Mouse (Mus musculus) stomach, embryonic 14.5 days (tissue): ENCODE results near the gene Gpr37. TPM values are rescaled to one million over a fixed set of nuclear protein-coding genes. Genes with fewer than 3 reads are reported as not detected.

Source experiments
- ATAC-seq: fragments of 200-750 bp; cut with Nextera tagmentation; 2 replicates; pipeline ENCODE4 v1.8.0; 2017; ENCODE audit warnings: low read depth, moderate TSS enrichment; ENCODE audit not compliant: insufficient number of reproducible peaks, insufficient read depth, low FRiP score
- H3K27ac ChIP-seq: fragments of 300-500 bp; sonication (generic); 2 replicates; pipeline ENCODE4 v1.5.1; 2014; ENCODE audit warnings: mild to moderate bottlenecking, low read length, moderate library complexity, mixed read lengths
- H3K27me3 ChIP-seq: fragments of 300-500 bp; sonication (generic); 2 replicates; pipeline ENCODE4 v1.6.1; 2014; ENCODE audit warnings: low read length, control low read depth, mixed read lengths; ENCODE audit not compliant: control insufficient read depth, insufficient read depth
- H3K36me3 ChIP-seq: fragments of 300-500 bp; sonication (generic); 2 replicates; pipeline ENCODE4 v1.6.1; 2014; ENCODE audit warnings: mild to moderate bottlenecking, control low read depth, low read length, moderate library complexity, mixed read lengths; ENCODE audit not compliant: control insufficient read depth, insufficient read depth
- H3K4me1 ChIP-seq: fragments of 300-500 bp; sonication (generic); 2 replicates; pipeline ENCODE4 v1.6.1; 2014; ENCODE audit warnings: low read length, control low read depth, mixed read lengths; ENCODE audit not compliant: control insufficient read depth, insufficient read depth
- H3K4me2 ChIP-seq: fragments of 300-500 bp; sonication (generic); replicated peaks from 2 replicates; pipeline ENCODE4 v1.6.1; 2014; ENCODE audit warnings: low read depth, low read length, control low read depth
- H3K4me3 ChIP-seq: fragments of 300-500 bp; sonication (generic); 2 replicates; pipeline ENCODE4 v1.5.1; 2014; ENCODE audit warnings: low read depth, low read length, control low read depth
- H3K9ac ChIP-seq: fragments of 300-500 bp; sonication (generic); replicated peaks from 2 replicates; pipeline ENCODE4 v1.6.1; 2014; ENCODE audit warnings: low read depth, mild to moderate bottlenecking, control low read depth, low read length, moderate library complexity, mixed read lengths
- H3K9me3 ChIP-seq: fragments of 300-500 bp; sonication (generic); 2 replicates; pipeline ENCODE4 v1.6.1; 2016; ENCODE audit warnings: low read depth, low read length, control low read depth; ENCODE audit not compliant: control insufficient read depth
- WGBS: fragments of 180-500 bp; shearing (Covaris S2); extraction: QIAGEN DNeasy Blood & Tissue Kit; methylation state at CpG from one replicate; pipeline ENCODE4 v1.1.7; 2014; 5-methylcytosine and 5-hydroxymethylcytosine counted together
- polyA plus RNA-seq: library from polyadenylated mRNA; unstranded; fragments of >200 nt; fragmentation: Nextera tagmentation; extraction: Ambion mirVana; gene quantifications from 2 replicates; pipeline ENCODE4 v1.2.1, GENCODE M21; 2014

Gpr37 gene
- polyA plus RNA-seq, 1 experiment from 2014 or later = 2.6 TPM

GRCm38 (mm10) chr6:25688927-25689519 lies 1.5 kb downstream of the Gpr37 start:
- Histone ChIP-seq H3K4me2 (peak overlapping the region; percentile 94), H3K4me1 (peaks cover 4% of the 10 kb centered on the region; the same call in 1 of the 2 replicates), H3K27me3 (no peaks in the 10 kb centered on the region), H3K9ac (peak overlapping the region; percentile 18; the same call in 1 of the 2 replicates), H3K9me3 (no peaks in the 10 kb centered on the region), H3K36me3 (no peaks in the 10 kb centered on the region), H3K27ac (no peak overlapping the region), H3K4me3 (peak overlapping the region; percentile 52)
- no peak for ATAC-seq
- WGBS = under 1% methylated on average over 25 of the region's 25 CpGs

DNA sequence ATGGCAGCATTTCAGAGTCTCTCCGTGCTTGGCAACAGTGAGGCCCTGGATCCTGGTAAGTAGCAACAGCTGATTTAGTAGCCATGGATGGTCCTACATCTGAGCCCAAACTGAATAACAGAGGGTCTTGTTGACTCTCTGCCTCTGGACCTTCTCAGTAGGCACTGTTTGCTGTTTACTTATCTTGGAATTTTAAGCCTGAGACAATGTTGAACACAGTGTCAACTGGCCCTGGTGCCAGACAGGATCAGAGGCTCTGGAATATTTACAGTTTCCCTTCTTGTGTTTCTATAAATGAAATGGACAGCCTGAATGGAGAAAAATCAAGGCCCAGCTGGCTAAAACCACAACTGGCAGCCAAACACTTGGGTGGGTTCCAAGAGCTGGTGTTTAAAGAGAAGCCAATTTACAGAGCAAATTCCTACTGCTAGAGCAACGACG lies 3.7 kb downstream of the Gpr37 start:
- Histone ChIP-seq H3K36me3 (no peaks in the 10 kb centered on the region), H3K4me3 (peak overlapping the region; percentile 1; the same call in 1 of the 2 replicates), H3K4me2 (peak overlapping the region; percentile 3; the same call in 1 of the 2 replicates), H3K4me1 (peaks cover 4% of the 10 kb centered on the region; the same call in 1 of the 2 replicates), H3K27ac (no peak overlapping the region), H3K27me3 (no peaks in the 10 kb centered on the region), H3K9ac (no peak overlapping the region), H3K9me3 (no peaks in the 10 kb centered on the region)
- WGBS = 32% methylated on average over 3 of the region's 3 CpGs
- ATAC-seq = no peak

DNA sequence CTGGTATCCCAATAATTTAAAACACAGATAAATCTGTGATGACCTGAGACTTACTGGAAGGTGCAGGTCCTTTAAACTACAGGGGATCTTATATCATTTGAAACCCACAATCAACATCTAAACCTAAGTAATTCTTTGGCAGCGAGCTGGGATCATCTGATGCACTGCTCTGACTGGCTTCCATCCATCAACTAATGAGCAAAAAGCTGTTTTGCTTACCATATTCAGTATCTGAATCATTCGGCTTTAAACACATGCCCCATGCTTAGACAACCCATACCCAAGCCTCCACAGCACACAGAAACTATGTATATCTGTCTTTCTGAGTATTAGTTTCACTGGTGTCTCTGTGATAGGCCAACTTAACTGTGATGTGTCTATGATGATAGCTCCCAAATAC lies 6.1 kb downstream of the Gpr37 start:
- WGBS = 87% methylated on average over 2 of the region's 2 CpGs
- ATAC-seq = no peak
- H3K4me2 ChIP-seq = no peak overlapping the region

GRCm38 (mm10) chr6:25675111-25675510 lies 15.4 kb downstream of the Gpr37 start:
- Histone ChIP-seq H3K4me1 (no peaks in the 10 kb centered on the region), H3K9ac (no peak overlapping the region), H3K9me3 (no peaks in the 10 kb centered on the region), H3K4me3 (no peak overlapping the region), H3K27me3 (no peaks in the 10 kb centered on the region), H3K4me2 (no peak overlapping the region), H3K36me3 (no peaks in the 10 kb centered on the region), H3K27ac (no peak overlapping the region)
- 88% methylated on average over 4 of the region's 4 CpGs for WGBS
- no peak for ATAC-seq

More for the DNA sequence above, 6.1 kb downstream of the Gpr37 start:
- H3K4me1 ChIP-seq = peaks cover 4% of the 10 kb centered on the region; the same call in 1 of the 2 replicates
- H3K9ac ChIP-seq = no peak overlapping the region
- H3K9me3 ChIP-seq = no peaks in the 10 kb centered on the region
- H3K36me3 ChIP-seq = no peaks in the 10 kb centered on the region
- H3K4me3 ChIP-seq = no peak overlapping the region
- no peaks in the 10 kb centered on the region for H3K27me3 ChIP-seq
- H3K27ac ChIP-seq = no peak overlapping the region

DNA sequence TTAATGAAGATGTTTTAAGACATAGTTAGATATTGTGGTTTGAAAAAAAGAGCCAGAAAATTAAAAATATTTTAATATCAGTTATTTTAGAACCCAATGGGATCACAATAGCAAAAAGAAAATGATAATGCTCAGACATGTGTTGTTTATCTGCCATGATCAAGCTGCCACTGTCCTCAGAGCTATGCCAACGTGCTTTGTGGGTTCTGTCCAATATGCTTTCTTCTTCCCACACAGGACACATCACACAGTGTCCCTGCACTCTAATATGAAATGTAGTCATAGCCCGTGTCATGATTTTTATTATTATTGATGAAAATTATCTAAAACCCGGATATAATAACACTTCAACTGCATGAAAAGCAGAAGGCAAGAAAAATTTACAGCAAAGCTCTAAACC lies 16.7 kb downstream of the Gpr37 start:
- Histone ChIP-seq H3K4me3 (no peak overlapping the region), H3K4me2 (no peak overlapping the region), H3K27me3 (no peaks in the 10 kb centered on the region), H3K9ac (no peak overlapping the region), H3K4me1 (no peaks in the 10 kb centered on the region), H3K9me3 (no peaks in the 10 kb centered on the region), H3K36me3 (no peaks in the 10 kb centered on the region), H3K27ac (no peak overlapping the region)
- 67% methylated on average over 3 of the region's 3 CpGs for WGBS
- ATAC-seq = no peak

GRCm38 (mm10) chr6:25670150-25670549 lies 20.4 kb downstream of the Gpr37 start:
- H3K27me3 ChIP-seq = no peaks in the 10 kb centered on the region
- H3K36me3 ChIP-seq = no peaks in the 10 kb centered on the region
- no peaks in the 10 kb centered on the region for H3K9me3 ChIP-seq
- 64% methylated on average over 4 of the region's 4 CpGs for WGBS
- no peak overlapping the region for H3K9ac ChIP-seq
- no peak overlapping the region for H3K4me3 ChIP-seq
- H3K4me2 ChIP-seq = no peak overlapping the region
- ATAC-seq = no peak
- no peaks in the 10 kb centered on the region for H3K4me1 ChIP-seq
- H3K27ac ChIP-seq = no peak overlapping the region

DNA sequence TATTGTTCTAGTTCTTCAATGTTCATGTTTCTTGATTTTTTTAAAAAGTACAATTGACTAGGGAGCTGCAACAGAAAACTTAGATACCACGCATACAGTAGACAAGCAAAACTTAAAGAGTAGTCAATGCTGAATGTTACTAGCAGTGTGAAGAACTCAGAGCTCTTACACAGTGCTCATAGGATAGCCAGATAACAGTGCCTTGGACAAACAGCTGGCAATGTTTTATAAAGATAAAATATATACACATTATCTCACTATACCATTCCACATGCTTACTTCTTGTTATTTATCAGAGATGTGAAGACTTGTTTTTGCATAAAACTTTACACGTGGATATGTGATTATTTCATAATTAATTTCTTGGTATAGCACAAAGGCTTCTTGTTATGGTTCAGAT lies 26.6 kb downstream of the Gpr37 start:
- no peaks in the 10 kb centered on the region for H3K27me3 ChIP-seq
- WGBS = 84% methylated on average over 2 of the region's 2 CpGs
- H3K4me1 ChIP-seq = no peaks in the 10 kb centered on the region
- H3K9me3 ChIP-seq = no peaks in the 10 kb centered on the region
- no peak overlapping the region for H3K4me3 ChIP-seq
- no peak for ATAC-seq
- H3K4me2 ChIP-seq = no peak overlapping the region
- no peak overlapping the region for H3K27ac ChIP-seq
- no peaks in the 10 kb centered on the region for H3K36me3 ChIP-seq
- no peak overlapping the region for H3K9ac ChIP-seq

DNA sequence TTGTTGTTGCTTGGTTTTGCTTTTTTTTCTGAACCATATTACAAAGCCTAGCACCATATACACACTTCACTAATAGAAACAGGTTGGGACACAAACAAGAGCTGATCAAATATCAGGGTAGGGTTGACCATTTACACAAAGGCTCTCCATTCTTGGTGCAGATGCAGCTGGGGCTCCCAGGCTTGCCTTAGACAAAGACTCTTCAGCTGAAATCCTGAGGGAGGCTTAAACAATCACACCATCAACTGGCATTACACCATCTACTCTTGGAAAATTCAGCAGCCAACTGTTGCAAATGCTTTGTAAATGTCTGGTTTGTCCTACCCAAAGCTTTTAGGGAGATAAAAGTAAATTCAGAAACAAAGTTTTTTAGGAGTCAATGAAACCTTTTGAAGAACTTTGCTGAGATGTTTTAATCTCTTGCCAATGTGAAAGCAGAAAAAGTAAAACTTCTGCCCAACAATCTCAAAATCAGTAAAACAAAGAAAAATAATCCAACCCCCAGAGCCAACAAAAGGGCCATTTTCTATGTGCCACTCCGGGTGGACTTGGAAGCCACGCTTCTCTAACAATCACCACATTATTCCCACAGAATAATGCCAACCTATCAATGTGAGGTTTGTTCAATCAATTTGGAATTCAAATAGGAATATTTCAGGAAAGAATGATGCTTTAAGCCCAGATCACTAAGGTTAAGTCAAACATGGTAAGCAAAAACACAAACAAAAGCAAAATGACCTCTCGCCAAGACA lies 30.4 kb downstream of the Gpr37 start:
- H3K4me2 ChIP-seq = no peak overlapping the region
- 80% methylated on average over 3 of the region's 3 CpGs for WGBS
- no peaks in the 10 kb centered on the region for H3K9me3 ChIP-seq
- H3K4me1 ChIP-seq = no peaks in the 10 kb centered on the region
- H3K9ac ChIP-seq = no peak overlapping the region
- H3K27ac ChIP-seq = no peak overlapping the region
- no peaks in the 10 kb centered on the region for H3K27me3 ChIP-seq
- no peak for ATAC-seq
- no peaks in the 10 kb centered on the region for H3K36me3 ChIP-seq
- H3K4me3 ChIP-seq = no peak overlapping the region
